Mouse (Mus musculus) forebrain, embryonic 14.5 days (tissue): ENCODE results near the gene Spaca4. TPM values are rescaled to one million over a fixed set of nuclear protein-coding genes. Genes with fewer than 3 reads are reported as not detected.
A peak's percentile ranks its signal among the peaks of the same experiment; 100 is the strongest.

Experiments used
- ATAC-seq: fragments of 200-750 bp; cut with Nextera tagmentation; 2 replicates; pipeline ENCODE4 v1.8.0; 2017; ENCODE audit warnings: mild to moderate bottlenecking, moderate library complexity
- DNase-seq: peaks from one replicate; pipeline ENCODE4 v3.0.0-alpha.2; 2015; ENCODE audit warnings: low spot score
- H3K27ac ChIP-seq: fragments of 300-500 bp; sonication (generic); 2 replicates; pipeline ENCODE4 v1.5.1; 2014; ENCODE audit warnings: low read depth, mild to moderate bottlenecking, control low read depth, low read length, moderate library complexity
- H3K27me3 ChIP-seq: fragments of 300-500 bp; sonication (generic); replicated peaks from 2 replicates; pipeline ENCODE4 v1.6.1; 2014; ENCODE audit warnings: low read length, control low read depth, mixed read lengths; ENCODE audit not compliant: control insufficient read depth, insufficient read depth
- H3K36me3 ChIP-seq: fragments of 300-500 bp; sonication (generic); 2 replicates; pipeline ENCODE4 v1.6.1; 2014; ENCODE audit warnings: low read length, control low read depth; ENCODE audit not compliant: control insufficient read depth, insufficient read depth
- H3K4me1 ChIP-seq: fragments of 300-500 bp; sonication (generic); 2 replicates; pipeline ENCODE4 v1.6.1; 2014; ENCODE audit warnings: antibody characterized with exemption, low read length, control low read depth; ENCODE audit not compliant: control insufficient read depth, insufficient read depth
- H3K4me2 ChIP-seq: fragments of 300-500 bp; sonication (generic); 2 replicates; pipeline ENCODE4 v1.6.1; 2014; ENCODE audit warnings: mild to moderate bottlenecking, control low read depth, low read length
- H3K4me3 ChIP-seq: fragments of 300-500 bp; sonication (generic); 2 replicates; pipeline ENCODE4 v1.5.1; 2014; ENCODE audit warnings: low read depth, low read length, control low read depth
- H3K9ac ChIP-seq: fragments of 300-500 bp; sonication (generic); 2 replicates; pipeline ENCODE4 v1.6.1; 2014; ENCODE audit warnings: mild to moderate bottlenecking, low read length, control low read depth, moderate library complexity
- H3K9me3 ChIP-seq: fragments of 300-500 bp; sonication (generic); replicated peaks from 2 replicates; pipeline ENCODE4 v1.6.1; 2016; ENCODE audit warnings: low read length, control low read depth, mixed read lengths; ENCODE audit not compliant: control insufficient read depth
- WGBS: fragments of 180-500 bp; shearing (Covaris S2); extraction: QIAGEN DNeasy Blood & Tissue Kit; methylation state at CpG from one replicate; pipeline ENCODE4 v1.1.7; 2014; 5-methylcytosine and 5-hydroxymethylcytosine counted together
- polyA plus RNA-seq: library from polyadenylated mRNA; unstranded; fragments of >200 nt; fragmentation: Nextera tagmentation; extraction: Ambion mirVana; gene quantifications from 2 replicates; pipeline ENCODE4 v1.2.1, GENCODE M21; 2014

Spaca4 gene
- polyA plus RNA-seq, 1 experiment from 2014 or later = not detected

GRCm38 (mm10) chr7:45689800-45690199 is 35.8 kb downstream of the Spaca4 start:
- DNase-seq = no peak
- H3K4me3 ChIP-seq = no peak overlapping the region
- 83% methylated on average over 11 of the region's 11 CpGs for WGBS
- ATAC-seq = no peak
- no peak overlapping the region for H3K27ac ChIP-seq
- no peak overlapping the region for H3K9ac ChIP-seq
- H3K4me2 ChIP-seq = no peak overlapping the region
- no peaks in the 10 kb centered on the region for H3K9me3 ChIP-seq
- no peaks in the 10 kb centered on the region for H3K36me3 ChIP-seq
- H3K4me1 ChIP-seq = no peaks in the 10 kb centered on the region
- H3K27me3 ChIP-seq = no peaks in the 10 kb centered on the region

- WGBS = 64% methylated on average over 6 of the region's 6 CpGs
- ATAC-seq = no peak
Measured at GRCm38 (mm10) chr7:45689099-45689498, 36.5 kb downstream of the Spaca4 start.

GRCm38 (mm10) chr7:45686841-45687240 is 38.8 kb downstream of the Spaca4 start:
- DNase-seq (no peak), ATAC-seq (no peak)
- H3K4me2 ChIP-seq = no peak overlapping the region
- H3K9ac ChIP-seq = no peak overlapping the region
- H3K4me3 ChIP-seq = no peak overlapping the region
- H3K27ac ChIP-seq = no peak overlapping the region
- no peaks in the 10 kb centered on the region for H3K36me3 ChIP-seq
- no peaks in the 10 kb centered on the region for H3K9me3 ChIP-seq
- no peaks in the 10 kb centered on the region for H3K4me1 ChIP-seq
- 82% methylated on average over 3 of the region's 3 CpGs for WGBS
- H3K27me3 ChIP-seq = no peaks in the 10 kb centered on the region

More at GRCm38 (mm10) chr7:45689099-45689498, 36.5 kb downstream of the Spaca4 start:
- no peaks in the 10 kb centered on the region for H3K9me3 ChIP-seq
- no peaks in the 10 kb centered on the region for H3K4me1 ChIP-seq
- H3K9ac ChIP-seq = no peak overlapping the region
- no peak for DNase-seq
- H3K27me3 ChIP-seq = no peaks in the 10 kb centered on the region
- no peak overlapping the region for H3K4me2 ChIP-seq
- H3K4me3 ChIP-seq = no peak overlapping the region
- no peak overlapping the region for H3K27ac ChIP-seq
- H3K36me3 ChIP-seq = no peaks in the 10 kb centered on the region

GRCm38 (mm10) chr7:45685811-45686210 is 39.8 kb downstream of the Spaca4 start:
- no peak for ATAC-seq
- no peaks in the 10 kb centered on the region for H3K4me1 ChIP-seq
- WGBS = 78% methylated on average over 10 of the region's 10 CpGs
- no peaks in the 10 kb centered on the region for H3K27me3 ChIP-seq
- no peak overlapping the region for H3K4me2 ChIP-seq
- DNase-seq = no peak
- H3K27ac ChIP-seq = no peak overlapping the region
- H3K9me3 ChIP-seq = no peaks in the 10 kb centered on the region
- no peaks in the 10 kb centered on the region for H3K36me3 ChIP-seq
- no peak overlapping the region for H3K9ac ChIP-seq
- H3K4me3 ChIP-seq = no peak overlapping the region

- H3K4me1 ChIP-seq = no peaks in the 10 kb centered on the region
- 82% methylated on average over 7 of the region's 7 CpGs for WGBS
- no peak within 1 kb of the TSS for H3K27ac ChIP-seq
- H3K9ac ChIP-seq = 0 out of 2 replicates have a peak within 1 kb of the TSS, but pooled peaks have one; percentile 3
- H3K9me3 ChIP-seq = no peaks in the 10 kb centered on the region
- no peak within 1 kb of the TSS for H3K4me2 ChIP-seq
- no peak within 1 kb of the TSS for H3K4me3 ChIP-seq
- DNase-seq = no peak
- H3K27me3 ChIP-seq = no peaks in the 10 kb centered on the region
- ATAC-seq = no peak
- H3K36me3 ChIP-seq = no peaks in the 10 kb centered on the region
Measured at GRCm38 (mm10) chr7:45683396-45684050, 42.1 kb downstream of the Spaca4 start, which contains the start of gene Ntn5. Gene Ntn5 (plus strand): TSS chr7:45684022.

GRCm38 (mm10) chr7:45682144-45683126 is 43.2 kb downstream of the Spaca4 start:
- DNase-seq (peak; percentile 94), ATAC-seq (peak; percentile 84)
- H3K27me3 ChIP-seq = no peaks in the 10 kb centered on the region
- no peak overlapping the region for H3K4me3 ChIP-seq
- H3K27ac ChIP-seq = peak overlapping the region; percentile 34; the same call in 1 of the 2 replicates
- peak overlapping the region; percentile 33 for H3K4me2 ChIP-seq
- no peaks in the 10 kb centered on the region for H3K36me3 ChIP-seq
- no peaks in the 10 kb centered on the region for H3K9me3 ChIP-seq
- no peak overlapping the region; the same call in 1 of the 2 replicates for H3K9ac ChIP-seq
- 29% methylated on average over 14 of the region's 14 CpGs for WGBS
- no peaks in the 10 kb centered on the region for H3K4me1 ChIP-seq

- H3K27me3 ChIP-seq = no peaks in the 10 kb centered on the region
- H3K9ac ChIP-seq = no peak overlapping the region
- no peak overlapping the region for H3K27ac ChIP-seq
- H3K4me3 ChIP-seq = no peak overlapping the region
- DNase-seq = no peak
- H3K36me3 ChIP-seq = no peaks in the 10 kb centered on the region
- WGBS = 87% methylated on average over 8 of the region's 8 CpGs
- no peak overlapping the region for H3K4me2 ChIP-seq
- no peak for ATAC-seq
- H3K9me3 ChIP-seq = no peaks in the 10 kb centered on the region
- no peaks in the 10 kb centered on the region for H3K4me1 ChIP-seq
Measured at GRCm38 (mm10) chr7:45681046-45681736, 44.4 kb downstream of the Spaca4 start.

GRCm38 (mm10) chr7:45679966-45680621 is 45.5 kb downstream of the Spaca4 start:
- Histone ChIP-seq H3K9ac (no peak overlapping the region), H3K36me3 (no peaks in the 10 kb centered on the region), H3K27me3 (no peaks in the 10 kb centered on the region), H3K9me3 (no peaks in the 10 kb centered on the region), H3K4me1 (no peaks in the 10 kb centered on the region), H3K27ac (no peak overlapping the region), H3K4me3 (no peak overlapping the region), H3K4me2 (no peak overlapping the region)
- WGBS = 67% methylated on average over 14 of the region's 14 CpGs
- DNase-seq = no peak
- no peak for ATAC-seq
